9 mouse cellular contexts compared by ENCODE assay signal in the genomic region with DNA sequence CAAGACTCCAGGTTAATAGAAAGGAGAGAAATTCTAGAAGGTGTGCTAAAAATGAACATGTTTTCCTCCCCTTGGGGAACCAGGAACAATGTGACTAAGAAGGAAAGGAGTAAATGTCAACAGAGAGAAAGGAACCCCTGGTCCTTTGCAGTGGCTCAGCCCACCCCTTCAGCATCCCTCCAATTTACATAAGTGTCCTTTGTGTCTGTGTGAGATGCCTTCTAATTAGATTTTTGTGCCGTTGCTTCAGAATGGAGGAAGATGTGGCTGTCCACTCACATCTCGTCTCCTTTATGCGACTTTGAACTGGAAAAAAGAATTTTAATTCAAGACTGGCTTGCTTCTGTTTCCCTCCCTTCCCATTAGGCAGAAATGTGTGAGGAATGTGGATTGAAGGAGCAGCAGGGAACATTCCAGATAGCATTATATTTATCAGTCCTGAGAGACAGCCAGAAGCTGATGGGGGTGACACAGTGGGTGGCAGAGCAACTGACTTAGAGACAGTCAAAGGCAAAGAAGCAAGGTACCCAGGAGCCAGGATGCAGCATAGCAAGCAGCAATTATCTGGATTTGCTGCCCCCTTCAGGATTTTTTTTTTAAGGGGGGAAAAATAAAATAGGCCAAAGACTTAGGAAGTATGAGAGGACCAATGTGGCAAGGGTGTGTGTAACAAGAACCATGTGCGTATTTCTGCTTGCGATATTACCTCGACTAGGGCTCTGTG.
A peak's percentile ranks its signal among the peaks of the same experiment; 100 is the strongest.
DNase-seq lines count a peak whose midpoint lies in the region; ATAC-seq lines count a peak whose summit lies in the region.
"Had no signal": no experiment of that assay in that cellular context is flagged by ENCODE, and none has a peak within 500 bp of the region (broad histone marks: within the 10 kb centered on the region; RNA-seq: fewer than 3 reads in every experiment).

No protein-coding gene starts in this region.

- H3K36me3 ChIP-seq in kidney, embryonic 16.5 days (ENCODE audit: insufficient read depth, low read length), result no peaks in the 10 kb centered on the region
- H3K36me3 ChIP-seq in forebrain, embryonic 13.5 days (ENCODE audit: poor library complexity, severe bottlenecking), result no peaks in the 10 kb centered on the region
- H3K36me3 ChIP-seq in midbrain, embryonic 14.5 days (ENCODE audit: control insufficient read depth, insufficient read depth, low read length), result no peaks in the 10 kb centered on the region; the same call in 1 of the 2 replicates
- H3K36me3 ChIP-seq: limb, embryonic 12.5 days had no signal

- H3K4me1 ChIP-seq in kidney, embryonic 16.5 days (ENCODE audit: insufficient read depth, low read length), result no peaks in the 10 kb centered on the region
- H3K4me1 ChIP-seq in forebrain, embryonic 13.5 days, result peaks cover 16% of the 10 kb centered on the region
- H3K4me1 ChIP-seq in midbrain, embryonic 14.5 days (ENCODE audit: control insufficient read depth, insufficient read depth, low read length), result peaks cover 3% of the 10 kb centered on the region; the same call in 1 of the 2 replicates

- no peaks in the 10 kb centered on the region for H3K9me3 ChIP-seq in kidney, embryonic 16.5 days (ENCODE audit: low read length)
- H3K9me3 ChIP-seq in forebrain, embryonic 13.5 days (replicated peaks), result no peaks in the 10 kb centered on the region
- no peaks in the 10 kb centered on the region for H3K9me3 ChIP-seq in midbrain, embryonic 14.5 days (ENCODE audit: control insufficient read depth, low read length)
- H3K9me3 ChIP-seq: limb, embryonic 12.5 days had no signal

- WGBS in kidney, embryonic 16.5 days, result 68% methylated on average over 6 of the region's 6 CpGs
- 36% methylated on average over 6 of the region's 6 CpGs for WGBS in forebrain, embryonic 13.5 days
- 32% methylated on average over 6 of the region's 6 CpGs for WGBS in midbrain, embryonic 14.5 days

- ATAC-seq in kidney, embryonic 16.5 days (ENCODE audit: low FRiP score, low TSS enrichment), result peak; percentile 35; the same call in 1 of the 2 replicates
- 0 out of 2 replicates have a peak, but pooled peaks have one; percentile 51 for ATAC-seq in forebrain, embryonic 13.5 days
- peak; percentile 77 for ATAC-seq in midbrain, embryonic 14.5 days (ENCODE audit: low FRiP score, low TSS enrichment)

- H3K4me2 ChIP-seq in kidney, embryonic 16.5 days (replicated peaks; ENCODE audit: low read depth, low read length), result no peak overlapping the region
- no peak overlapping the region for H3K4me2 ChIP-seq in forebrain, embryonic 13.5 days
- H3K4me2 ChIP-seq in midbrain, embryonic 14.5 days (ENCODE audit: low read length), result no peak overlapping the region
- H3K4me2 ChIP-seq: limb, embryonic 12.5 days had no signal

- H3K4me3 ChIP-seq in kidney, embryonic 16.5 days (ENCODE audit: low read length), result no peak overlapping the region
- H3K4me3 ChIP-seq in forebrain, embryonic 13.5 days, result no peak overlapping the region
- no peak overlapping the region for H3K4me3 ChIP-seq in midbrain, embryonic 14.5 days (replicated peaks; ENCODE audit: low read depth, low read length)
- H3K4me3 ChIP-seq: limb, embryonic 12.5 days had no signal

- no peak overlapping the region for H3K27ac ChIP-seq in kidney, embryonic 16.5 days (ENCODE audit: low read length)
- peak overlapping the region; percentile 25; the same call in 1 of the 2 replicates for H3K27ac ChIP-seq in forebrain, embryonic 13.5 days
- peak overlapping the region; percentile 14; the same call in 1 of the 2 replicates for H3K27ac ChIP-seq in midbrain, embryonic 14.5 days (replicated peaks; ENCODE audit: low read depth, low read length)
- H3K27ac ChIP-seq: limb, embryonic 12.5 days had no signal

- DNase-seq in kidney, adult 11 months, result no peak
- DNase-seq in ZHBTc4 (ENCODE audit: low read depth, low spot score), result peak; percentile 56
- DNase-seq in midbrain, embryonic 14.5 days, result peak; percentile 68
- no peak for DNase-seq in adrenal gland, postnatal 4 days (ENCODE audit: low spot score in 2 of 2)
- no peak for DNase-seq in right cerebral cortex, postnatal 25 days
- DNase-seq in urinary bladder, postnatal 14 days (ENCODE audit: low spot score), result no peak

- no peaks in the 10 kb centered on the region for H3K27me3 ChIP-seq in kidney, embryonic 16.5 days (ENCODE audit: insufficient read depth, low read length)
- H3K27me3 ChIP-seq in forebrain, embryonic 13.5 days, result no peaks in the 10 kb centered on the region
- no peaks in the 10 kb centered on the region for H3K27me3 ChIP-seq in midbrain, embryonic 14.5 days (ENCODE audit: control insufficient read depth, insufficient read depth, low read length)
- H3K27me3 ChIP-seq: limb, embryonic 12.5 days had no signal

- H3K9ac ChIP-seq in kidney, embryonic 16.5 days (replicated peaks; ENCODE audit: low read length), result no peak overlapping the region
- no peak overlapping the region for H3K9ac ChIP-seq in forebrain, embryonic 13.5 days
- no peak overlapping the region for H3K9ac ChIP-seq in midbrain, embryonic 14.5 days (replicated peaks; ENCODE audit: low read length)
- H3K9ac ChIP-seq: limb, embryonic 12.5 days had no signal

Comparison
In these comparisons a context has a peak if more than half of its experiments do, and no peak if none do; other contexts are left out.
1. DNase-seq: peak in ZHBTc4 (single experiment) and midbrain, embryonic 14.5 days (single experiment); none in kidney, adult 11 months (single experiment), adrenal gland, postnatal 4 days (0 of 2), right cerebral cortex, postnatal 25 days (single experiment) and urinary bladder, postnatal 14 days (single experiment).
2. Peak in every context shown above with its lines, with median percentiles within 50 percentile points of each other: ATAC-seq.